Mouse (Mus musculus) retina, postnatal 7 days (tissue): Measurements from ENCODE around the gene Snd1.
"Not testable (repeated sequence)": the region's sequence is repeated elsewhere in the genome, so short reads cannot be mapped to it uniquely, and the experiment has no call there.

Source experiments
- DNase-seq: peaks from one replicate; pipeline ENCODE4 v3.0.0-alpha.2; 2012; ENCODE audit warnings: low read depth, low spot score

Snd1 gene

DNA sequence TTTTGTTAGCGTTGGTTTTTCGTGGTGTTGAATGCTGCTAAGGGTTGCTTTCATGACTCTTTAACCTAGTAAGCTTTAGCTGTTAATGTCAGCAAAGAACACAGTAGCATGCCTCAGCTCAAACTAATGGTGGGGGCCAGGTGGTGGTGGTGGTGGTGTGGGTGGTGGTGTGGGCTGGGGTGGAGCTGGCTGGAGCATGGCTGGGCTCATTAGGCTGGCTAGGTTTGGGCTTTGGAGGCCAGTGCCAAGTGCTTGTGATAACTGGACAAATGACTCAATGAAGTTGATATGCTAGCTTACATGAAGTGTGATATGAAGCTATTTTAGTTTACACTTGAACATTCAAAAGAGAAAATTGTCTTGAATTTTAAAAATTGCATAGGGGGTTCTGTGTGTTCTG lies 11.1 kb downstream of the Snd1 start:
- no peak for DNase-seq

DNA sequence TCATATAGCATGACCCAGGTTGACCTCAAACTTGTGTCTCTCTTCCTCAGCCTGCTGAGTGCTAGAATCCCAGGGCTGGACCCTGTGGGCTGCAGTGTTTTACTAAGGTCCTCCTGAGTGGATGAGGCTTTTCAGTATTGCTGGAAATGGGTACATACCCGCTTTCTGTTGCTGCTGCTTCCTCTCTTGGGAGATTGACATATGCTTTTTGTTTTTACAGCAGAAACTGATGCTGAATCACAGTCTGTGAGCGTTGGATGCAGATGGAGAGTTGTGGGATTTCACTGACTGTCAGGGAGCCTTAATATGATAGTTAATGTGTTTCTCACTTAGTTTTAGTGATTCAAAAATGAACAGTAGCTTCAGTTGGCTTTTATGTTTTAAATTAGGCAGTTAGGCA lies 11.5 kb downstream of the Snd1 start:
- no peak for DNase-seq

GRCm38 (mm10) chr6:28486905-28487304 lies 12.0 kb downstream of the Snd1 start:
- DNase-seq = no peak

DNA sequence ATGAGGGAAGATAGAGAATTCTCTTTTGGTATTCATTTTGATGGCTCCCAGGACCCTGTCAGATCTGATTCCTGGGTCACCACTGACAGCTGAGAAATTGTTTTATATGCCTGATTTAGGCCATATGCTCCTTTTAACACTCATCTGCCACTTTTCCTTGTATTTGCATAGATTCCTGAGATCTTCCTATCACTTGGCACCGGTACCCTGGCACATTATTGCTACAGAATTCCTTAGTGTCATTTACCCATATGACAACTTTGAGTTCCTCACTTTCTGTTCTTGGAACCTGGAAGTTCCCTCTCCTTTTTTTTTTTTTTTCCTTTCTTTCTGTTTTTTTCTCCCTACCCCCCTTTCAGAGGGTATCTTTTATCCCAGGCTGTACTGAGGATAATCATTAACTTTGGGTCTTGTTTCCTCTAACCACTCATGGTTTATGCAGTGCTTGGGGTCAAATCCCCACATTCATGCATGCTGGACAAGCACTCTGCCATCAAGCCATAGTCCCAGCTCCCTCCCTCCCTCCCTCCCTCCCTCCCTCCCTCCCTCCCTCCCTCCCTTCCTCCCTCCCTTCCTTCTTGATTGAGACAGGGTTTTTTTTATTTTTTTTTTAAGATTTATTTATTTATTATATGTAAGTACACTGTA lies 13.4 kb downstream of the Snd1 start:
- DNase-seq = no peak

- DNase-seq = no peak
Measured at GRCm38 (mm10) chr6:28490612-28491011, 15.7 kb downstream of the Snd1 start.

DNA sequence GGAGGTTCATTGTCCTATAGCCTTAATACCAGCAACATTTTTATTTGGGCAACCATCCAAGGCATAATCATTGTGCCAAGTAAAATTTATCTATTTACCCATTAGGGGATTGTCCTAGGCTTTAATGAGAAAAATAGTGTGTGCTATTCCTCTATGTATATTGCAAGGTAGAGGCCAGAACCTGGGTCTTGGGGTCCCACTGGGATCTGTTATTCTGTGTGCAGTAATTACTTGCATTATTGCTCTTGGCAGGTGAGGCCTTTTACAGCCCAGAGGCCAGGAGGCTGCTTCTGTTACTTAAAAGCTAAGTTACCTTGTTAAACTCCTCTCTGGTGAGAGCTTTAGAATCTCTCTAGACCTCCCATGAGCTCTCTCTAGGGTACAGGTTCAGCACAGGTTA lies 16.3 kb downstream of the Snd1 start:
- no peak for DNase-seq

GRCm38 (mm10) chr6:28497837-28498236 lies 22.9 kb downstream of the Snd1 start:
- no peak for DNase-seq

GRCm38 (mm10) chr6:28502576-28502975 lies 27.6 kb downstream of the Snd1 start:
- DNase-seq = no peak

GRCm38 (mm10) chr6:28503148-28503547 lies 28.2 kb downstream of the Snd1 start:
- DNase-seq = no peak

DNA sequence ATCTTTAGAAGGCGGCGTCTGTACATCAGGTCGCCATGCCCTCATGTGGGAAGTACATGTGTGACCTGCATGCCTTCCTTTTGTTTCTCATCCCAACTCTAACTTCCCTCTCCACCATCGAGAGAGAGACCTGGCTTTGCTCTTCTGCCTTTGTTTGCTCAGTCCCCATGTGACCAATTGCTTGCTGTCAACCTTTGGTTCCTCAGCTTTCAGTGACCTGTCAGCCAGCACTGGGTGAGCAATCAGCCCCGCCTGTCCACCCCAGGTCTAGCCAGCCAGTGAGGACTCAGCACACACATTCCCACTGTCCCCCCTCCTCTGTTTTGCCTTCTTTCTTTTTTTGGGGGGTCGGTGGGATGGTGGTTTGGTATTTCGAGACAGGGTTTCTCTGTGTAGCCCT lies 29.7 kb downstream of the Snd1 start:
- no peak for DNase-seq

DNA sequence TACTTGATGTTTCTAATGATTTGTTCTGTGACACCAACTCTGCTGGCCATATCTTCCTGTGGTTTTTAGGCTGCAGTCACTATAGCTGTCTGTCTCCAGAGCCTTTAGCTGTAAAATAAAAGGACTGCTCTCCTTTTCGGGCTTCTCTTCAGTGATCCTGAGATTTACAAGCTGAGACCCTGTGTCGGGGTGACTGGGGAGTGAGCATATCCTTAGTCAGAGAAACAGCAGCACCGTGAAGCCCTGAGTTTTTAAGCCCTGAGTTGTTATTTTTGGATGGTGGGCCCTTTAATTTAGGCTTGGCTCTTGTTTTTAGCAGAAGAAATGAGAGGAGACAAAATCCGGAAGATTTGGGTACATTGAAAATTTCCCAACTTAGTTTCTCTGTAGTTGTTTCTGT lies 32.8 kb downstream of the Snd1 start:
- DNase-seq = no peak

GRCm38 (mm10) chr6:28514195-28514594 lies 39.3 kb downstream of the Snd1 start:
- no peak for DNase-seq

- no peak for DNase-seq
Measured at GRCm38 (mm10) chr6:28514830-28515350, 40.0 kb downstream of the Snd1 start.

DNA sequence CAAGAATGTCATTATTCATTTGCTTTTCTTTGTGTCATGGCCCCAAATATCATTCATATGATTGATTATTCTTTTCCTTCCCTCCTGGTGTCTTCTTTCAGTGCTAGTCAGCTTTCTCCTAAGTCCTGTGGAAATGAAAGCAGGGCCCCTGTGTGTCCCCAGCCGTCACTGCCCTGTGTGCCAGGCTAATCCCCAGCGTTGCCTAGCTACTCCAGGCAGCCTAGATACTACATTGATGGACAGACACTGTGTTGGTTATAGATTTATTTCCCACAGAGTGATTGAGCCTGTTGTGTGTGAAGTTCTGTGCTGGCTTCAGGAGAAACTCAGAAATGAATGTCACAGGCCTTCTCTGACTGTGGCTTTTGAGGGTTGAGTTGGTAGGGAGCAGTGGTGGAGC lies 41.7 kb downstream of the Snd1 start:
- no peak for DNase-seq

DNA sequence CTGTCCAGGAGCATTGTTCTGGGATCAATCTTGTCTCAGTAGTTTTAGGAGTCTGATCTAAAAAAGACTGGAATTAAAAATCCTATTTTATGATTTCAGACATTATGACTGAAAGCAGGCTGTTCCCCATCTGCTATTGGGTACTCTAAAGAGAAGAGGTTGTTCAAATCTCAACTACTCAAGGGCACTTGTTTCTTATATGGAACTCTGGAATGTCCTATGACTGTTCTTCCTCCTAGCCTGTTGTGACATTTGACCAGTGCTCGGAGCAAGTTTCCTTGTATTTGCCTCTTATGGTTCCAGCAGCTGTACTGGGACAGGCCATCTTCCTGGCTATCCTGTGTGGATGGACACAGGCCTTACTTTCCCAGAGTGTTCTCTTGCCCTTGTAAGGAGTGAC lies 42.1 kb downstream of the Snd1 start:
- DNase-seq = no peak

GRCm38 (mm10) chr6:28519426-28519825 lies 44.5 kb downstream of the Snd1 start:
- no peak for DNase-seq

DNA sequence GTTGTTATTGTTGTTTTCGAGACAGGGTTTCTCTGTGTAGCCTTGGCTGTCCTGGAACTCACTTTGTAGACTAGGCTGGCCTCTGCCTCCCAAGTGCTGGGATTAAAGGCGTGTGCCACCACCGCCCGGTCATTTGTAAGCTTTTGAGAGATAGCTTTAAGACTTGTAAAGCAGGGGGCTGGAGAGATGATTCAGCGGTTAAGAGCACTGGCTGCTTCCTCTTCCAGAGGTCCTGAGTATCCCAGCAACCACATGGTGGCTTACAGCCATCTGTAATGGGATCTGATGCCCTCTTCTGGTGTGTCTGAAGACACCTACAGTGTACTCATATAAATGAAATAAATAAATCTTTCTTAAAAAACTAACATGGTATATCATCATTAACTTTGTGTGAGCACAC lies 45.8 kb downstream of the Snd1 start:
- not testable (repeated sequence) for DNase-seq

- DNase-seq = no peak
Measured at GRCm38 (mm10) chr6:28521416-28521815, 46.5 kb downstream of the Snd1 start.

DNA sequence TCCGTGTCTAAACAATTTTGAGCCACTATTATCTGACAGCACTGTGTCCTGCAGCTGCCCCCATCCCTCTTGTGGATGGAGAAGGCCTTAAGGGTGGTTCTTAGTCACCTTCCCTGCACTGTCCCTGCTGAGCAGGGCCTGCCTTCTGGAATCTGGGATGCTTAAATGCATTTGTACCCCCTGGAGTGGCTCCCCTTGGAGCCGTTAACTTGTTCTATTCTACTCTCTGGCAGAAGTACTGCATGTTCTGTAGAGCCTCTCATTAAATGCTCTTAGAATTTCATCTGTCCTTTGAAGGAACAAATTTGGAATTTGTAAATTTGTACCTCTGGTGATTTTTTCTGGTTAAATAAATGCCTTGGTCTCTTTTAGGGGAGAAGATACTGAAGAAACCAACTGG lies 50.6 kb downstream of the Snd1 start:
- DNase-seq = no peak

DNA sequence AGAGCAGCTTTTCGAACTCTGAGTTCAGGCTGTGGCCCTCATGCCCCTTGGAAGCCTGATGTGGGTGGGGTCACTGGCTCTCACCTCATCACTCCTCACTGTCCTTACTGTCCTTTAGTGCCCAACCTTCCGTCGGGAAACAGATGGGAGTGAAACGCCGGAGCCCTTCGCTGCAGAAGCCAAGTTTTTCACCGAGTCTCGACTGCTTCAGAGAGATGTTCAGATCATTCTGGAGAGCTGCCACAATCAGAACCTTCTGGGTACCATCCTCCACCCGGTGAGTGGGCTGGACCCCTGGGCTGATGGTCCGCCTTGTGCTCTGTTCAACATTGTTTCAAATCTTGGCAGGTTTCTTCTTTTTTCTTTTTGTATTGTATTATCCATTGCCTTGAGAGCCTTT lies 52.5 kb downstream of the Snd1 start:
- DNase-seq = no peak

GRCm38 (mm10) chr6:28528208-28528607 lies 53.3 kb downstream of the Snd1 start:
- DNase-seq = no peak

GRCm38 (mm10) chr6:28536464-28536863 lies 61.5 kb downstream of the Snd1 start:
- DNase-seq = no peak

DNA sequence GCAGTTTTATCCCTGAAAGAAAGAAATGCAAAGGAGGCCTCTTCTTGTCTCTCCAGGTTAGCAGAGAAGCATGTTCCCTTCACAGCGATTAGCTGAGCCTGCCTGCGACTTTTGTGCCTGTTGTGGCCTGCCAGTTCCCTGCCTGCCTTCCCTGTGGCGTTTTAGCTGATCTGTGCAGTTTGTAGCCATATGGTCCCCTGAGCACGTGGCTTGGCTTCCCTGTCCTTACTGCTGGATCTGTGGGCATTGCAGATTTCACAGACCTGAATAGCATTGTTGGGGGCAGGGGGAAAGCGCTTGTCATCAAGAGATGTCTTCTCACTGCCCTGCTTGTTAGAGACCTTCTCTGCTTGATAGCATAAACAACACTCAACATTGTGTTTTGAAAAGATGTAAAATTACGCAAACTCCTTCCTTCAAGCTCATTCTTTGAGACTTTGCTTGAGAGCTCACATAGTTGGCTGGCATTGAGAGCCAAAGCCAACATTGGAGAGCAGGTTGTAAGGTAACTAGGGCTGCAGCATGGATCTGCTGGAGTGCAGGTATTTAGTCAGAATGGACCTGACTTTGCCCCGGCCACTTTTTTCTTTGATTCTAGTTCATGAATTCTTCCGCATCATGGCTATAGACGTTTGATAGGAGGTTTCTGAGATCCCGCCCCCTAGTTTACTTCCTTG lies 63.0 kb downstream of the Snd1 start:
- peak; percentile 37 for DNase-seq
